Comparison of ENCODE assay signal across 8 mouse cellular contexts in genomic region chr8:70083285-70083684, GRCm38 (mm10). TPM values are rescaled to one million over a fixed set of nuclear protein-coding genes. Genes with fewer than 3 reads are reported as not detected.
DNase-seq lines count a peak whose midpoint lies in the region; ATAC-seq lines count a peak whose summit lies in the region.

TSS of gene Hapln4 (plus strand) at chr8:70083457.

- under 1% methylated on average over 26 of the region's 26 CpGs for WGBS in forebrain, embryonic 10.5 days
- WGBS in intestine, embryonic 16.5 days, result under 1% methylated on average over 26 of the region's 26 CpGs
- under 1% methylated on average over 26 of the region's 26 CpGs for WGBS in limb, embryonic 11.5 days
- under 1% methylated on average over 26 of the region's 26 CpGs for WGBS in midbrain, embryonic 12.5 days

- ATAC-seq in erythroblast, adult 5-6 weeks (replicated peaks; ENCODE audit: low FRiP score, poor library complexity, severe bottlenecking), result no peak
- peak; percentile 54 for ATAC-seq in intestine, embryonic 16.5 days
- ATAC-seq in limb, embryonic 11.5 days (ENCODE audit: insufficient number of reproducible peaks, low FRiP score, low TSS enrichment, low read depth), result no peak
- ATAC-seq in midbrain, embryonic 12.5 days (ENCODE audit: low FRiP score, low read depth), result no peak

- peak within 1 kb of the TSS; percentile 35; the same call in 1 of the 2 replicates for H3K9ac ChIP-seq in intestine, embryonic 16.5 days (ENCODE audit: low read depth, low read length)
- H3K9ac ChIP-seq in limb, embryonic 11.5 days (ENCODE audit: low read length), result peak within 1 kb of the TSS; percentile 7; the same call in 1 of the 2 replicates
- H3K9ac ChIP-seq in midbrain, embryonic 12.5 days (replicated peaks), result peak within 1 kb of the TSS; percentile 37; the same call in 1 of the 2 replicates

- peak within 1 kb of the TSS; percentile 13 for H3K4me3 ChIP-seq in erythroblast, embryonic 14.5 days (replicated peaks)
- H3K4me3 ChIP-seq in forebrain, embryonic 10.5 days, result peak within 1 kb of the TSS; percentile 52
- peak within 1 kb of the TSS; percentile 46 for H3K4me3 ChIP-seq in intestine, embryonic 16.5 days (ENCODE audit: low read length)
- peak within 1 kb of the TSS; percentile 34 for H3K4me3 ChIP-seq in limb, embryonic 11.5 days (ENCODE audit: low read depth, low read length)
- peak within 1 kb of the TSS; percentile 41 for H3K4me3 ChIP-seq in midbrain, embryonic 12.5 days

- no peak within 1 kb of the TSS for H3K27ac ChIP-seq in forebrain, embryonic 10.5 days
- no peak within 1 kb of the TSS for H3K27ac ChIP-seq in intestine, embryonic 16.5 days (ENCODE audit: low read length)
- H3K27ac ChIP-seq in limb, embryonic 11.5 days (replicated peaks; ENCODE audit: low read depth, low read length), result no peak within 1 kb of the TSS
- H3K27ac ChIP-seq in midbrain, embryonic 12.5 days (replicated peaks), result no peak within 1 kb of the TSS

- H3K4me2 ChIP-seq in intestine, embryonic 16.5 days (ENCODE audit: low read depth, low read length), result peak within 1 kb of the TSS; percentile 67
- H3K4me2 ChIP-seq in limb, embryonic 11.5 days (ENCODE audit: low read depth, severe bottlenecking), result peak within 1 kb of the TSS; percentile 58
- peak within 1 kb of the TSS; percentile 62 for H3K4me2 ChIP-seq in midbrain, embryonic 12.5 days (replicated peaks)

- peaks cover 73% of the 10 kb centered on the region for H3K27me3 ChIP-seq in erythroblast, embryonic 14.5 days (ENCODE audit: control insufficient read depth)
- peaks cover 75% of the 10 kb centered on the region for H3K27me3 ChIP-seq in forebrain, embryonic 10.5 days (ENCODE audit: poor library complexity, severe bottlenecking)
- peaks cover 59% of the 10 kb centered on the region for H3K27me3 ChIP-seq in intestine, embryonic 16.5 days (replicated peaks; ENCODE audit: control insufficient read depth, insufficient read depth, low read length)
- peaks cover 60% of the 10 kb centered on the region for H3K27me3 ChIP-seq in limb, embryonic 11.5 days (ENCODE audit: control insufficient read depth, insufficient read depth, low read length)
- H3K27me3 ChIP-seq in midbrain, embryonic 12.5 days, result peaks cover 72% of the 10 kb centered on the region

- peak; percentile 76 to 80 for DNase-seq in adrenal gland, postnatal 36 days
- peak; percentile 70 for DNase-seq in forebrain, embryonic 10.5 days (ENCODE audit: extremely low spot score, low spot score)
- peak; percentile 72 for DNase-seq in limb, embryonic 11.5 days (ENCODE audit: low spot score)
- no peak for DNase-seq in MN1 (ENCODE audit: low spot score)

- H3K4me1 ChIP-seq in erythroblast, embryonic 14.5 days (ENCODE audit: control insufficient read depth), result no peaks in the 10 kb centered on the region
- H3K4me1 ChIP-seq in forebrain, embryonic 10.5 days, result peaks cover 32% of the 10 kb centered on the region
- peaks cover 18% of the 10 kb centered on the region for H3K4me1 ChIP-seq in intestine, embryonic 16.5 days (ENCODE audit: control insufficient read depth, insufficient read depth, low read length)
- H3K4me1 ChIP-seq in limb, embryonic 11.5 days (ENCODE audit: control insufficient read depth, insufficient read depth, low read length), result peaks cover 15% of the 10 kb centered on the region
- H3K4me1 ChIP-seq in midbrain, embryonic 12.5 days, result peaks cover 28% of the 10 kb centered on the region

- no peaks in the 10 kb centered on the region; the same call in 1 of the 2 replicates for H3K9me3 ChIP-seq in erythroblast, embryonic 14.5 days (ENCODE audit: control insufficient read depth, low read length)
- no peaks in the 10 kb centered on the region for H3K9me3 ChIP-seq in forebrain, embryonic 10.5 days
- no peaks in the 10 kb centered on the region for H3K9me3 ChIP-seq in intestine, embryonic 16.5 days (ENCODE audit: control insufficient read depth, low read length)
- no peaks in the 10 kb centered on the region for H3K9me3 ChIP-seq in limb, embryonic 11.5 days (ENCODE audit: control insufficient read depth, low read length)
- H3K9me3 ChIP-seq in midbrain, embryonic 12.5 days, result no peaks in the 10 kb centered on the region

- H3K36me3 ChIP-seq in erythroblast, embryonic 14.5 days (ENCODE audit: control insufficient read depth), result no peaks in the 10 kb centered on the region
- H3K36me3 ChIP-seq in forebrain, embryonic 10.5 days (replicated peaks), result no peaks in the 10 kb centered on the region
- no peaks in the 10 kb centered on the region for H3K36me3 ChIP-seq in intestine, embryonic 16.5 days (ENCODE audit: control insufficient read depth, insufficient read depth, low read length)
- H3K36me3 ChIP-seq in limb, embryonic 11.5 days (ENCODE audit: control insufficient read depth, insufficient read depth, low read length), result no peaks in the 10 kb centered on the region
- H3K36me3 ChIP-seq in midbrain, embryonic 12.5 days, result no peaks in the 10 kb centered on the region

RNA-seq across cellular contexts. Expression of gene Hapln4, which starts in this region (rescaled TPM):
- polyA plus RNA-seq in erythroblast, embryonic 14.5 days (2012), result not detected in 2 replicates
- not detected in 2 replicates for total RNA-seq in erythroblast, adult 5-6 weeks (2015; ENCODE audit: low replicate concordance)
- not detected in 2 replicates for total RNA-seq in erythroblast, adult 5-6 weeks (2017; ENCODE audit: low replicate concordance)
- total RNA-seq in adrenal gland, postnatal 36 days (2021), result under 1 TPM; 0.33 to 0.50 TPM
- polyA plus RNA-seq in forebrain, embryonic 10.5 days (2016; fragmentation: Nextera tagmentation; extraction: Ambion mirVana), result 0.05 and 0.12 TPM in 2 replicates
- polyA plus RNA-seq in intestine, embryonic 16.5 days (2015; fragmentation: Nextera tagmentation; extraction: Ambion mirVana), result 0.10 and 0.11 TPM in 2 replicates
- 0.05 TPM in 1 of 2 replicates, not detected in the other for polyA plus RNA-seq in limb, embryonic 11.5 days (2014; fragmentation: Nextera tagmentation; extraction: Ambion mirVana)
- 0.20 and 0.23 TPM in 2 replicates for polyA plus RNA-seq in midbrain, embryonic 12.5 days (2016; fragmentation: Nextera tagmentation; extraction: Ambion mirVana)

Comparison
In these comparisons a context has a peak if more than half of its experiments do, and no peak if none do; other contexts are left out.
1. Peak in DNase-seq in adrenal gland, postnatal 36 days; RNA of the gene not detected or under 1 TPM.
2. Peak in DNase-seq and H3K4me3 ChIP-seq in forebrain, embryonic 10.5 days; RNA of the gene not detected or under 1 TPM.
3. Peak in ATAC-seq, H3K4me3 ChIP-seq, H3K9ac ChIP-seq and H3K4me2 ChIP-seq in intestine, embryonic 16.5 days; RNA of the gene not detected or under 1 TPM.
4. Peak in DNase-seq, H3K4me3 ChIP-seq, H3K9ac ChIP-seq and H3K4me2 ChIP-seq in limb, embryonic 11.5 days; RNA of the gene not detected or under 1 TPM.